Mouse (Mus musculus) forelimb bud, embryonic 11.5 days (tissue): ENCODE results near the gene Nxph3.
A peak's percentile ranks its signal among the peaks of the same experiment; 100 is the strongest.

Experiments used
- DNase-seq: peaks from one replicate; pipeline ENCODE4 v3.0.0-alpha.2; 2012; ENCODE audit warnings: low read depth, low spot score

Nxph3 gene

DNA sequence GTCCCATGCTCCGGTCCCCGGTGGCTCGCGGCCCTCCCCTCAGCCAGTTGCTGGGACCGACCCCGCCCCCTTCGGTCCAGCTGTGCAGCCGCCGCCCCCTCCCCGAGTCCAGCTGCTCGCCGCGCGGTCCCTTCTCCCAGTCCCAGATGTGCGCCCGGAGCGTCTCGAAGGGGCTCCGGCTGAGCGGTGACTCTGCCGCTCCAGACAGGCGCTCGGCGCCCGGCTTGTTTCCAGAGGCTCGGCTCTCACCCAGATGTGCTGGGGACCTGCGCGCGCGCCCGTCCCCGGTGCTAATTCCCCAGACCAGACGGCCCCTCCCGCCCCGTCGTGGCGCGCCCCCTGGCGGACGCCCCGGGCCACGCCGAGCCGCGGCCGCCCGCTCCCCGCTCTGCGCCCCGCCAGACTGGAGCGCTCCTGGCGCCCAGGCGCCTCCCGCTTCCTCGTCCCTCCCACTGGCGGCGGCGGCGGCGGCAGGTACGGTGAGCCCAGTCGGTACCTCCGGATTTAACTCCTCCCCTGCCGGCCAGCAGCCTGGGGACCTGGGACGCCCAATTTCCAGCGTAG lies at the start of gene Nxph3:
Gene Nxph3 (minus strand): TSS at position 273 of the 564 bp plus-strand sequence.
- peak; percentile 61 for DNase-seq

DNA sequence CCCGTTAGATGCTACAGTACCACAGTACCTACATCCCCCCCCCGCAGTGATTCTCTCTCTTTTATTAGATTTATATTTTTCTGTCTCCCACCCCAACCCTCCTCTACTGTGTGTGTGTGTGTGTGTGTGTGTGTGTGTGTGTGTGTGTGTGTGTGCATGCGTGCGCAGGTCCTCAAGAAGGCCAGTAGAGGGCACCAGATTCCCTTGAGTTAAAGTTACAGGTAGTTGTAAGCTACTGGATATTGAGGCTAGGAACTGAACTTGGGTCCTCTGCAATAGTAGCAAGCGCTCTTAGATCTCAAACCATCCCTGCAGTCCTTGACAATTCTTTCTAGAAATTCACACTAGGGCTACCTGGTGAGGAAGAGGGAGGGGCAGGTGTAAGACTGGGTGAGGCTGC lies 49.5 kb upstream of the Nxph3 start:
- DNase-seq: no peak

DNA sequence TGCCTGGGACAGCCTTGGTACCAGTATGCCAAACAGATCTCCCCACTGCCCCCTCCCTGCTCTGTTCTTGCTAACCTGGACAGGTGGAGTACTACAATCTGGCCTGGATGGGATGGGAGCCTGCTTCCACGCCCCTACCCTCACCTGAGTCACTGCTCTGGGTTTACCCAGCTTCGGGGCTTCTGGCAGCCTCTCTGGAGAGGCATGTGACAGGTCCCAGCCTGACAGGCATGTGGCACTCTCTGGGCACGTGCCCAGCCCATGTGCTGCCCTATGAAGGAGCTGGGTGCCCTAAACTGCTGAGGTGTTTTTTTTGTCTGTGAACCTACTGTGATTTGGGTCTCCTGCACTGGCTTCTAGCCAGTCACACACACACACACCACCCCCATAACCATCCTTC lies 46.4 kb upstream of the Nxph3 start:
- DNase-seq: no peak

DNA sequence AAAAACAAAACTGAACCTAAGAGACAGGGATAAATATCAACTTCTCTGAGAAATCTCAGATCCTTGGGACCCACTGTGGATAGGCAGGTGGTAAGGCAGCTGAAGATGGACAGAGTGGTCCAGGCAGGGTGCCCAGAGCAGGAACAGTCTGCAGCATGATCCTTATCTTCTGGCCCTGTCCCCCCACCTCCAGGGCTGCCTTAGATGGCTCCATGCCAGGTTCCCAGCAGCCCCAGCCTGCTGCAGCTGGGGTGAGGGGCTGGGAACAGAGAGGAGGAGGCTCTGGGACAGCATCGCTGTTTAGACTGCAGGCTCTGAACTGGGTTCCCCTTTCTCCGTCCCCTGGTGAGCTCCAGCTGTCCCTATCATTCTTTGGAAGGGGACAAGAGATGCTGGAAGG lies 45.4 kb upstream of the Nxph3 start:
- DNase-seq: no peak

DNA sequence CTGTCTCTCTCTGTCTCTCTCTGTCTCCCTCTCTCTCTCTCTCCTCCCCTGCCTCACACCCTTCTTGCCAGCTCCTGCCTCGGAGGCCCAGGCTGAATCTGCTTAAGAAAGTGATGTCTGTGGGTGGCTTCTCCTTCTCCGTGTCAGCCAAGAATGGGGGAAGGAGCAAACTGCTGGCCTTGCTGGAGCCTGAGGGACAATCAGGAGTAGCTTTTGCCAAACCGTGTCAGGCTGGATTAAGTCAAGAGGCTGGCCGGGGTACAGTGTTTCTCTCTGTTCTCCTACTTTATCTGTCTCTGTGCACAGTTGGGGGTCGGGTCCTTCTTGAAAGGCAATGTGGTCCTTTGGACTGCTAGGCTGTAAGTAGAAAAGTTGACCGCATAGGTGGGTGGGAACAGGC lies 43.3 kb upstream of the Nxph3 start:
- DNase-seq: no peak

DNA sequence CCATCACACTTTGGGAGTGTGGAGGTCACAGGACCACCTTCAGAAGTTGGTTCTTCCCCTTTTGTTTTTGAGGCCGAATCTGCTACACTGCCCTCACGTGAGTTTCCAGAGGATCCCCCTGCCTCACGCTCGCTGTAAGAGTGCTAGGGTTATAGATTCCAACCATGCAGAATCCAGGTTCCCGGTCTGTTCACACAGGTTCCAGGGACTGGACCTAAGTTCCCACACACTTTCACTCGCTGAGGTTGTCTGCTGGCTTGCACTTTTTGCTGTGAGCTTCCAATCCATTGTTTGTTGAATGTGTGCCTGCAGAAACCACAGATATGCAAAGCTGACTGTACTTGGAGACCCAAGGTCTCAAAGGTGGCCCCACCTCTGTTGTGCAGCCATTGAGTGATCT lies 42.7 kb upstream of the Nxph3 start:
- DNase-seq: no peak

DNA sequence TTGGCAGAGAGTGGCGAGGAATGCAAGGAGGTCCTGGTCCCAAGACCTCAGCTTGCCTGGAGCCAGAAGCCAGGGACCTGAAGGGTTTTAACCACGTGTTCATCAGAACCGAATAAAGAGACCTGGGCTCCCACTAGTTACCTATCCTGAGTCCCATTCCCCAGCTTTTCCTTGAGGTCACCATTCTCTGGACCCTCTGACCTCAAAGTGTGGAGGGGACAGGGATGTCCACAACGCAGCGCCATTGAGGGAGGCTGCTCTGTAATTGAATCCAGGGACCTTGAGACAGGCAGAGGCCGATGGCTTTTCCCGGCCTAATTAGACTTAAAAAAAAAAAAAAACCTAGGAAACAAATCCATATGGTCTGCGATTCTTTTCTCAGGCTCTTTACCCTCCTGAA lies 40.9 kb upstream of the Nxph3 start:
- no peak for DNase-seq

DNA sequence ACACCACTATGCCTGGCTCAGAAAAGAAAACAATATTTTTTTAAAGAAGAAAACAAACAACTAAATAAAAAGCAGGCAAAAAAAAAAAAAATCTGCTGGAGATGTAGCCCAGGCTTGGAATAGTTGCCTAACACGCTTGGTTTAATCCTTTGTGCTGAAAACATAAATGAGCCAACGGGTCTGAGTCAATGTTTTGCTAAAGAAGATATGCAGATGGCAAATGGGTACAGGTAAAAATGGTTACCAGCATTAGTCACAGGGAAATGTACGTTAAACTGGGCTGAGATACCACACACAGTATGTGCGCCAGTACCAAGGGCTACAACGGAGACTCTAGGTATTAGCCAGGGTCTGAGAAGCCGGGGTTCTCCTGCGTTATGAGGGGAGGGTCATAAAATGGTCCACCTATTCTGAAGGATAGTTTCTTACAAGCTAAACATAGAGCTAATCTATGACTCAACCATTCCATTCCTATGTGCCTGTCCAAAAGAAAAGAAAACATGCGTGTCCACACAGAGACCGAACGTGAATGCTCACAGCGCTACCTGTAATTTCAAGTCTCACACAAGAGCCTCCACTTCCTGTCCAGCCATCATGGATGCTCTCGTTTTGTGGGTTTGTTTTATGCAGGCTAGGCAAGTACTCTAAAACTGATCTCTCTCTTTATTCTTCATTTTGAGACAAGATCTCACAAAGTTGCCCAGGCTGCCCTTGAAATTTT lies 36.1 kb upstream of the Nxph3 start:
- DNase-seq: no peak

DNA sequence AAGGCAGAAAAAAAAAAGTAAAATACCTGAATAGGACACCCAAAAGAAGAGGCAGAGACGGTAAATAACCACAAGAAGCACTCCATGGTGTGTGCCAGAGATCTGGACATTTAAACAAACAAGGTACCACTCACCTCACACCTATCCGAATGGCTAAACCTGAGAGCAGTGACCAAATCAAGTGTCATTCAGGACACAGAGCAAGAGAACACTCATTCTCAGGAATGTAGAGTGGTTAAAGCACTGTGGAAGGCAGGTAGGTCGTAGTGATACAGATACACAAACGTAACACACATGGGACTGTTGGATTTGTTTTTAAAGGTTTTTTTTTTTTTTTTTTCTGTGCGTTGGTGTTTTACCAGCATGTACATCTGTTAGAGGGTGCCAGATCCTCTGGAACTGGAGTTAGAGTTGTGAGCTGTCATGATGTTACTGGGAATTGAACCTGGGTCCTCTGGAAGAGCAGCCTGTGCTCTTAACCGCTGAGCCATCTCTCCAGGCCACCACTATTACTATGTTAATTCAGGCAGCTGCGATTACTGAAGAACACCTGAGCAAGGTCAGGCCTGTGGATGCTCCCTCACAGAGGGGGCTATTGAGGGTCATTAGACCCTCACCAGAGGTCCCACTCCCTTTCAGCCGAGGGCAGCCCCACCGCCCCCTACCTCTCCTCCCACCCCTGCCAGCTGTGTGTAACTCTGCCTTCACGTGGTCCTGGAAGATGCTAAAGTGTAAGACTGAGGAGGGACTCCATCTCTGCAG lies 31.8 kb upstream of the Nxph3 start:
- no peak for DNase-seq

DNA sequence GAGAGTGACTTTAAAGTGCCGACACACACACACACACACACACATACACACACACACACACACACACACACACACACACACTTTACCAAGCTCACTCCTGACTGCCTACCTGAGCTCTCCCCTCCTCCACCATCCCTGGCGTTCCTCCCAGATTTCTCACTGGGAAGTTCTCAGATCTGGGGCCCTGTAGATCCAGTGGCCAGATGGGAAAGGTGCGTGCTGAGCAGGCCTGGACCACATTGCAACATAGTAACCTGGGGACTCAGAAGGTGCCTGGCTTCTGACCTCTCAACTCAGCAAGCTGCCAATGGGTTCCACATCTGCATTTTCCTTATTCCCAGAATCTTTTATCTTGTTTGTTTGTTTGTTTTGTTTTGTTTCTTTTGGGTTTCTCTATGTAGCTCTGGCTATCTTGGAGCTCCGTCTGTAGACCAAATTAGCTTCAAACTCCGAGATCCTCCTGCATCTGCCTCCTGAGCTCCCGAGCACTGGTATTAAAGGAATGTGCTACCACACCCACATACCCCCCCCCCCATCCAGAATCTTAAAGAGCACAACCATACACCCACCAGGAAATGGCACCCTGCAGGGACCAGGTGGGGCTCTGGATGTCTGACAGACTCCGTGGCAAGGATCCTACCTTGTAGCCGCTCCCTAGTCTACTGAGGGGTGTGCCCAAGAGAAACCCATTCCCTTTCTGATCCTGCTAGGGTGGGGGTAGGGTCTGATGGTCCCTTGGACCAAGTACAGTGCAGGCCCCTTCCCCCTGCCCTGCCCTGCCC lies 30.4 kb upstream of the Nxph3 start:
- DNase-seq: no peak

DNA sequence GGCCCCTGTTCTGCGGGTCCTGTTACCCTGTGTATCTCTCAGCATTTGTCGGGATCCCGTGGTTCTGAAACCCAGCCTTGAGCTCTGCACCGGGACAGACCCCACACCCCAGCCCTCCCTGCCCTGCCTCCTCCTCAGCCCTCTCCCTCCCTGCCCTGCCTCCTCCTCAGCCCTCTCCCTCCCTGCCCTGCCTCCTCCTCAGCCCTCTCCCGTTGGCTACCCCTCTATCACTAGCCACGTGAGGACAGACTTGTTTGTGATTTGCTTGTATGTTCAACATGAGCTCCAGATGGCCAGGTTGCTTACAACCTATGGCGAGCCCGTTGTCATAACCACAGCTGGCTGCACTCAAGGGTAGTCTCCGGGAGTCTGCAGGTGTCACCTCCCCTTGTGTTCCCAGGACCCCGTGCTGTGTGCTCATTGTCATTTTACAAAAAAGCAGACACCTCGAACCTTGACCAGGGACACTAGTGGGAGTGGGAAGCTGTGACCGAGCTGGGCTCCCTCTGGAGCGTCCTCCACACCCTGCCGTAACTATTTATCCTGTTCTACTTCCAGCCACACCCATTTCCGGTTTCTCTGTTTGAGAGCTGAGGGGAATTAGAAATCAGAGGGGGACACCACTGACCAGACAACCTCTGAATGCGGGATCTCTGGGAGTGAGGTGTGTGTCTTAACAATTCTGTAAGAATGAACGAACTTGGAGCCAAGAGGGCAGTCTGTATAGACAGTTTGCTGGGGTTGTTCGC lies 26.4 kb upstream of the Nxph3 start:
- DNase-seq: no peak

DNA sequence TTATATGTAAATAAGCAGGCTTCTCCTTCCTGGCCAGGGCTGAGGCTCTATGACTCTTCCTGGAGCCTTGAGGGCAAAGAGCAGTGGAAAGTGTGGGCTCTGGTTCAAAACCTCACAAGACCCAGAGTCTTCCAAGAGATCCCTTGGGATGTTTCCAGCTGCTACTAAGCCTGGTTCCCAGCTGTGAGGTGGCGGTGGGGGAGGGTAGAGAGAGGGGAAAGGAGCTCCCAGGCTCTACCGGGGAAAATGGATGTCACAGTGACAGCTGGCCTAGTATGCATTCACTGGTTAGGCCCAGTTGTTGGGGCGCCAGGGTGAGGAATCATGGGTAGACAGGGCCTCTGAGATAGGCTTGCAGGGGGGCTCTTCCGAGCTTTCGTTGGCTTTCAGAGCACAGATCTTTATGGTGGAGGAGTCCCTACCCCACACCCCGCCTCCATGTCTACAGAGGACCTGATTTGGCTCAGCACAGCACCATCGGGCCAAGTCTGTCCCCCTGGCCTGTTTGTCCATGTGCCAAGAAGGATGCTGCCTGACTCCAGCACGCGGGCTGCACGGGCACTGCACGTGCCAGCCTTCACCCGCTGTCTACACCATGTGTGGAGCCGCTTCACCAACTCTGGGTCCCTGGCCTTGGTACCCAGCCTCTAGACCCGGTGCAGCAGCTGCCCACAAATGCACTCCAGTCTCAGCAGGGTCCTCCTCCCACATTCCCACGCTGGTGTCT lies 24.2 kb upstream of the Nxph3 start:
- DNase-seq: no peak

DNA sequence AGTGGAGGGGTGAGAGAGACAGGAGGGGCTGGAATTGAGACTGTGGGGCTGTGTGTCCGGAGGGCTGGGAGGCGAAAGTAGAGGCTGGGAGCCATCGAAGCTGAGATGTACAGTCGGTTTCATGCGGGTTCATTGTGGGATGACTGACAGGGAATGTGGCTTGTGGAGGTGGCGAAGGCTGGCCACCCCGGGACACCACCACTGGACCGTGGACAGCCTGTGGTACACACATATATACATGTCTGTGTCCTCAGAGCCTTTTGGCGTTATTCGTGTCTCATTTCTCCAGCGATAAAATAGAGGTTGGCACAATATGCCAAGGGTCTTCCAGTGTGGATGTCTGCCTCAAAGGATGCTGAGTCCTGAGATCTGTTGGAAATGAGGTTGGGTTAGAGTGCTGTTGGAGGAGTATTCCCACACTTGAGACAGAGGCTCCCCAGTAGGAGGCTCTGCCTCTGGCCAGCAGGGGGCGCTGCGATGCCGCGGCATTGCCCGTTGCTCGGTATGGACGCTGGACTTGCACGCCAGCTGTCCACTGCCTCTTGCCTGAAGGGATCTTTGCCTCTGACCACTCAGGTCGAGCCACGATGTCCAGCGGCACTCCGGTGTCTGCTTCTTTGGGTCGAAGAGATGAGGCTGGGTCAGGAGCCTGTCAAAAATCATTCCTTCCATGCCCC lies 19.3 kb upstream of the Nxph3 start:
- peak; percentile 88 for DNase-seq

DNA sequence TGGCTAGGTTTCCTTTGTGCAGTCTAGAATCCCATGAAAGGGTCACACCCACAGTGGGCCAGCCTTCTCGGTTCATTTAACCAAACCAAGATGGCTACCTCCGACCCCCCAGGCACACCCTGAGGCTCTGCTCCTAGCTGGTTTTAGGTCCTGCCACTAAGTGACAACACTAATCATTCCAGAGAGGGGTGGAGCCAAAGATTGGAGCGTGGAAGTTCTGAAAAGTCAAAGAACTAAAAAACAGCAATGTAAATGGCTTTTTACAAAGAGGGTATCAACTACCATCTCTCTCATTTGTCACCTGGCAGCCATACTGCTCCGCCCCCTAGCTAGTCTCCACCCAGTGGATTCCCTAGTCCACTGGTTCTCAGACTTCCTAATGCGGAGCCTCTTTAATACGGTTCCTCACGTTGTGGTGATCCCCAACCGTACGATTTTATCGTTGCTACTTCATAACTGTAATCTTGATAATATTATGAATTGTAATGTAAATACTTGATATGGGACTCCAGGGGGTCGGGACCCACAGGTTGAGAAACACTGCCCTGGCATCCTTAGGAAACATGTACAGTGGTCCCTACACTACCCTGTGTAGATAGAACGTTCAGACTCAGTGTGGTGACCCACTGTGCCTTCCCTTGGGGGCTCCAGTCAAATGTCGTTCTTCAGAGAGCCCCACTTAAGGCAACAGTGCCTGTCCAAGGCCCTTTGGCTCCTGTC lies 18.1 kb upstream of the Nxph3 start:
- no peak for DNase-seq

DNA sequence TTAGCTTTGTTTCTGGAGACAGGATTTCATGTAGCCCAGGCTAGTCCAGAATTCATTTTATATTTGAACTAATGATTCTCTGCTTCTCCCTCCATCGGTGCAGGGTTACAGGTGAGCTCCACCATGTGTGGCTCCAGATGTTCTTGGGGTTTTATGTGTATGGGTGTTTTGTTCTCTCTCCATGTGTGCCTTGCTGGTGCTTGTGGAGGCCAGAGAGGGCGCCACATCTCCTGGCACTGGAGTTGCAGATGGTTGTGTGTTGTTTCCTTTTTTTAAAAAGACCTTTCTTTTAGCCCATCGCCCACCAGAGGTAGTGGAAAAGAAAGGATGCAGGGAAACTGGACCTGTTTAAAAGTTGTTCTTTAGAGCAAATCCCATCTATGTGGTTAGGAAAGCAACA lies 13.9 kb upstream of the Nxph3 start:
- DNase-seq: no peak

DNA sequence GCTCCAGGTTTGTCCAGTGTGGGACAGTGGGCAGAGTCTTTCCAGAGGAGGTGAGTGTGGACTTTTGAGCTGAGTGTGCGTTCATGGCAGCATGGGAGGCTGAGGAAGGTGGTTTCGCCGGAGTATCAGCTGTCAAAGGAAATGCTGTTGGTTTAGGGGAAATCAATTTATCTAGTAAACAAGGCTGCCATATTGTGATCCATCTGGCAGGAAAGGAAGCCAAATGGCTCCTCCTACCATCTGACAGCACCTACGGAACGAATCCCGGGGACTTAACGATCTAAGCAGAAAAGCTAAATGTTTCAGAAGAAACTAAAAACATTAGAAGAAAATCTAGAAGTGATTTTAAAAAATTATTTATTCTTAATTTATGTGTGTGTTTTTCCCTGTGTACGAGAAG lies 12.9 kb upstream of the Nxph3 start:
- DNase-seq: no peak

DNA sequence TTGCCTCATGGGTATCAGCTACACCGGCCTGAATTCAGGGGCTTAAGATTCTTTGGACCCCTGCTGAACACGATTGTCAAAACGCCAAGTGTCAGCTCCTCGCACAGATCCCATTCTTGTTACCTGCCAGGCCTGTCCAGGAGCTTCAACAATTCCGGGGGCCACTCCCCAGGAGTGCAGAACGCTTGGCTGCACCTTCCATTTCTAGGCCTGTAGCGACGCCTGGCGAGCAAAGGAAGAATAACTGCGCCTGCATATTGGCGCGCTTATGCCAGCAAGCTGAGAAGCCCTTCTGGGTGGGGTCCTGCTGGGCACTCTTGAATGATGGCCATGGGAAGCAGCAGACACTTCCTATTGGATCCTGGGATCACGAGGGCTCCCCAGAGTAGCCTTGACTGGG lies 7.2 kb upstream of the Nxph3 start:
- DNase-seq: peak; percentile 80

DNA sequence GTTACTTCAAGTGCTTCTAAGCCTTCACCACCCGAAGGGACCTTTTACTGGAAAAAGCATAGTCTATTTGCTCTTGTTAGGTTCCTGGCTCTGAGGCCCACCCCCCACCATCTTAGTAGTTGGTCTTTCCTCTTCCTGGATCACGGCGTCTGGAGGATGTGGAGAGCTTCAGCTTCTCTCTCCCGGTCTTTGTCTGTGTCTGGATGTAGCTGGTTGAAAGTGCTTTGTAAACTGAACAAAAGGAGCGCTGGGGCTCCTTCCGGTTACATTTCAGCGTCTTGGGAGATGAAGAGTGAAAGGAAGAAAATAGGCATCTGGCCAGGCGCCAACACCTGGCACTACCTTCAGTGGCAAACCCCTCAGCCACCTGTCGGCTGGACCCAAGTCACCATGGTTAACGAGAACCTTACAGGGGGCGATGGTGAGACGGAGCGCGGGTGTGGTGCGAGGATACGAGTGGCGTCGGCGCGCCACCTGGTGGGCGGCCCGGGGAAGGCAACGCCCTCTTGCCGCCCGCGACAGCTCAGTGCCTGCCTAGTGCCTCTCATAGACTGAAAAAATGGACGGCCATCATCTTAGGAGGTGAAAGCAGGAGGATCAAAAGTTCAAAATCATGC lies 6.2 kb upstream of the Nxph3 start:
- peak; percentile 89 for DNase-seq

DNA sequence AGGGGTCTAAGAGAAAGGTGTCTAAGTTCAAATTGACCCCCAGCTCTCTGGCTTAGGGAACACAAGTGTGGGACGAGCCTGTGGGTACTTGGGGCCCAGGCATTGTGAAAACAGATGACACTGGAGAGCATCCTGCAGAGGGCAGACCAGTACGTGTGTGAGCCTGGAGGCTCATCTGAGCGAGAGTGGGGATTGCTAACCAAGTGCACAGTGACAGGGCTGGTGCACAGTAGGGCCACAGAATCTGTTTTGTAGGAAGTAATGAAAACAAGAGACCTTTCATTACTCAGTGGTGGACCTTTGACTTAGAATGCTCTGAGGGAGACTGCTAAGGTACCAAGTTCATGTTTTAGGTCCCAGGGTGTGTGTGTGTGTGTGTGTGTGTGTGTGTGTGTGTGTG lies 5.6 kb upstream of the Nxph3 start:
- no peak for DNase-seq
